Mouse (Mus musculus) bone marrow, adult 2 months (tissue): ENCODE measurements around the gene Tmem80.

ENCODE experiments used
- CTCF ChIP-seq: fragments of 200-500 bp; IDR thresholded peaks from 2 replicates; pipeline ENCODE4 v1.5.1; 2011; ENCODE audit warnings: low read length, control low read depth; ENCODE audit not compliant: control insufficient read depth, insufficient read depth
- POLR2A ChIP-seq: fragments of 200-500 bp; IDR thresholded peaks from 2 replicates; pipeline ENCODE4 v1.6.1; 2011; ENCODE audit warnings: low read depth, mild to moderate bottlenecking, control low read depth, low read length, borderline replicate concordance; ENCODE audit not compliant: control insufficient read depth

GRCm38 (mm10) chr7:141341689-141342226 is 14.2 kb downstream of the Tmem80 start:
- no peak for TF ChIP-seq CTCF
- TF ChIP-seq POLR2A, result no peak
